Mouse (Mus musculus): ENCODE data around the gene Cpped1. TPM values are rescaled to one million over a fixed set of nuclear protein-coding genes. Genes with fewer than 3 reads are reported as not detected.

The Cpped1 gene
- polyA plus RNA-seq, 1 experiment from 2014 or later, result 13.2 TPM

DNA sequence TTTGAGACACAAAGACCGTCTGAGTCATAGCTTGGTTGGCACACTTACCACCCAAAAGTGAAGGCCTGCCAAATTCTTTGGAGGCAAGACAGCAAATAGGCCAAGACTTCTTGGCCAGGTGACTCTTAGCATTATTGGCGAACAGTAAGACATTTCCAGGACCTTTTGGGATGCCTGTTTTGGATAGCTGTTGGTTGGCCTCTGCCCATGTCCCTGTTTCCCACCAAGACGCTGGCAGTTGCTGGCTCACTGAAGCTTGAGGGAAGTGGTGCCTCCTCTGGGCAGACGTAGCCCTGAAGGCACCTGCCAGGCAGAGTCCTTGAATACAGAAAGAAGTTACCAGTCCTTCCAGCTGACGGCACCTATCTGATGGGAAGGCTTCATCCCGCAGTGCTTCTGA, 8.9 kb downstream of the Cpped1 start:
- no peak overlapping the region for H3K27ac ChIP-seq (ENCODE audit: low read length)
- H3K36me3 ChIP-seq (ENCODE audit: control insufficient read depth, insufficient read depth), result no peaks in the 10 kb centered on the region
- H3K4me1 ChIP-seq (replicated peaks; ENCODE audit: control insufficient read depth, insufficient read depth, low read length), result 0 out of 2 replicates have a peak, but pooled peaks cover 1% of the 10 kb centered on the region
- H3K4me2 ChIP-seq (ENCODE audit: low read length), result no peak overlapping the region
- no peak for ATAC-seq
- no peak overlapping the region for H3K4me3 ChIP-seq (replicated peaks; ENCODE audit: low read length)
- H3K9me3 ChIP-seq (ENCODE audit: control insufficient read depth, low read length), result no peaks in the 10 kb centered on the region
- 87% methylated on average over 6 of the region's 6 CpGs for WGBS
- no peak overlapping the region for H3K9ac ChIP-seq (replicated peaks; ENCODE audit: low read depth, low read length)
- no peaks in the 10 kb centered on the region for H3K27me3 ChIP-seq (replicated peaks; ENCODE audit: control insufficient read depth, insufficient read depth, low read length)

DNA sequence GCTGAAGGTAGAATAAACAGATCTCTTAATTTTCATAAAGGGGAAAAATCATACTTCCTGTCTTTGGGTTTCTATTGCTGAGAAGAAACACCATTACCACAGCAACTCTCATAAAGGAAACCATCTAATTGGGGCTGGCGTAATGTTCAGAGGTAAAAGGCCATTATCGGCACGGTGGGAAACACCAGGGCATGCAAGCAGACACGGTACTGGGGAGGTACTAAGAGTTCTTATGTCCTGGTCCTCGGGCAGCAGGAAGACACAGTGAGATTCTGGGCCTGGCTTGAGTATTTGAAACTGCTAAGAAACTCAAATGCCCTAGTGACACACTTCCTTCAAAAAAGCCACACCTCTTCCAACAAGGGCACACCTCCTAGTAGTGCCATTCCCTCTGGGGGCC, 12.8 kb downstream of the Cpped1 start:
- 0 out of 2 replicates have a peak, but pooled peaks cover 2% of the 10 kb centered on the region for H3K4me1 ChIP-seq (replicated peaks; ENCODE audit: control insufficient read depth, insufficient read depth, low read length)
- no peak overlapping the region for H3K4me2 ChIP-seq (ENCODE audit: low read length)
- H3K9me3 ChIP-seq (ENCODE audit: control insufficient read depth, low read length), result no peaks in the 10 kb centered on the region
- H3K4me3 ChIP-seq (replicated peaks; ENCODE audit: low read length), result no peak overlapping the region
- no peak overlapping the region for H3K27ac ChIP-seq (ENCODE audit: low read length)
- no peak for ATAC-seq
- H3K9ac ChIP-seq (replicated peaks; ENCODE audit: low read depth, low read length), result no peak overlapping the region
- H3K27me3 ChIP-seq (replicated peaks; ENCODE audit: control insufficient read depth, insufficient read depth, low read length), result no peaks in the 10 kb centered on the region
- 76% methylated on average over 5 of the region's 5 CpGs for WGBS
- H3K36me3 ChIP-seq (ENCODE audit: control insufficient read depth, insufficient read depth), result no peaks in the 10 kb centered on the region

DNA sequence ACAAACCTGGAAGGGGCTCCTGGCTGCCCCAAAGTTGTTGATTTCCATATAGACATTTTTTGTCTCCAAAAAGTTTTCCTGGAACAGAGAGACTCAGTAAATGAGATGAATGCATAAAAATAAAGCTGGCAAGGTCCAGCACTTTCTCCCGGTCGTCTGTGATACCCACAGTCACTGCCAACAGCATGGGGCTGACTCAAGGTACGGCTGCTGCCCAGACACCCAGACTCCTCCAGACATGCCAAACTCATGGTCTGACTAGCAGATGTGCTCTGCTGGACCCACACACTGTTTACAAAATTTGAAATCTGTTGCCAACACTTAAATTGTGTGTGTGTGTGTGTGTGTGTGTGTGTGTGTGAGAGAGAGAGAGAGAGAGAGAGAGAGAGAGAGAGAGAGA, 14.4 kb downstream of the Cpped1 start:
- ATAC-seq, result peak; percentile 66; the same call in 1 of the 2 replicates
- WGBS, result 58% methylated on average over 3 of the region's 3 CpGs
- no peak overlapping the region for H3K9ac ChIP-seq (replicated peaks; ENCODE audit: low read depth, low read length)
- H3K36me3 ChIP-seq (ENCODE audit: control insufficient read depth, insufficient read depth), result no peaks in the 10 kb centered on the region
- no peaks in the 10 kb centered on the region for H3K9me3 ChIP-seq (ENCODE audit: control insufficient read depth, low read length)
- no peak overlapping the region for H3K27ac ChIP-seq (ENCODE audit: low read length)
- no peak overlapping the region for H3K4me2 ChIP-seq (ENCODE audit: low read length)
- H3K27me3 ChIP-seq (replicated peaks; ENCODE audit: control insufficient read depth, insufficient read depth, low read length), result no peaks in the 10 kb centered on the region
- H3K4me1 ChIP-seq (replicated peaks; ENCODE audit: control insufficient read depth, insufficient read depth, low read length), result 0 out of 2 replicates have a peak, but pooled peaks cover 2% of the 10 kb centered on the region
- no peak overlapping the region for H3K4me3 ChIP-seq (replicated peaks; ENCODE audit: low read length)

DNA sequence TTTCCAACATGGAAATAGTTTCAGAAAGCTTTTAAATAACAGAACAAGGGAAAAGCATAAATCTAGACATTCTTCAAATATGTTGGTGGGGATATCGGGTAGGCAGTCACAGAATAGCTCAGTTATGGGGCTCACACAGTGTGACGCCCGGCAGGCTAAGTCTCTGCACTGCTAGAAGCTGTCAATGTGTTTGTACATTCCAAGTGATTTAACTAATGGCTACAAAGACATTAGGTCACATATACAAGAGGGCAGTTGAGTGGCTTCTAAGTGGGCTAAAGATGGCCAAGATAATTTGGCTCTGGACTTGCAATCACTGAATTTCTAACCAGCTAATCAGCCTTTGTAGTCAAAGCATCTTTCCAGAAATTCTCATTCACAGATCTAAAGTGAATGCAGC, 19.1 kb downstream of the Cpped1 start:
- WGBS, result 39% methylated on average over 3 of the region's 3 CpGs
- Histone ChIP-seq H3K4me3 (replicated peaks; ENCODE audit: low read length) (no peak overlapping the region), H3K9ac (replicated peaks; ENCODE audit: low read depth, low read length) (no peak overlapping the region), H3K27me3 (replicated peaks; ENCODE audit: control insufficient read depth, insufficient read depth, low read length) (no peaks in the 10 kb centered on the region), H3K9me3 (ENCODE audit: control insufficient read depth, low read length) (no peaks in the 10 kb centered on the region), H3K27ac (ENCODE audit: low read length) (no peak overlapping the region), H3K4me1 (replicated peaks; ENCODE audit: control insufficient read depth, insufficient read depth, low read length) (no peaks in the 10 kb centered on the region), H3K36me3 (ENCODE audit: control insufficient read depth, insufficient read depth) (no peaks in the 10 kb centered on the region), H3K4me2 (ENCODE audit: low read length) (no peak overlapping the region)
- no peak for ATAC-seq

DNA sequence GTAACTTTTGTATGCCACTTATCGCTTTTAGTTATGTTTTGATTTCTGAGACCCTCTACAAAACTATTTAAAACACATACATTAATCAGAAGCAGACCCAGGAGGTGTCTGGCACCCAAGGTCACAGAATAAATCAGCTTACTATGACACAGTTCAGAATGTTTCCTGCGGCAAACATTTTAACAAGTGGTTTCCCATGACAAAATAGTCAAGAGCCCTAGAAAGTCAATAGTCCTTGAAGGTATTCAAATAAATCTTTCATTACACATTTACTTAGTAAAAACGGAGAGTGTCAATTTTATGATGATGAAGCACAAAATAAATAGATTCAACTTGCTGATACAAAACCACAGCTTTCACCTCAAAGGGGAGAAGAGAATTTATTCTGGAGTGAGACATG, 19.5 kb downstream of the Cpped1 start:
- ATAC-seq, result no peak
- H3K9me3 ChIP-seq (ENCODE audit: control insufficient read depth, low read length), result no peaks in the 10 kb centered on the region
- 86% methylated on average over 3 of the region's 3 CpGs for WGBS

DNA sequence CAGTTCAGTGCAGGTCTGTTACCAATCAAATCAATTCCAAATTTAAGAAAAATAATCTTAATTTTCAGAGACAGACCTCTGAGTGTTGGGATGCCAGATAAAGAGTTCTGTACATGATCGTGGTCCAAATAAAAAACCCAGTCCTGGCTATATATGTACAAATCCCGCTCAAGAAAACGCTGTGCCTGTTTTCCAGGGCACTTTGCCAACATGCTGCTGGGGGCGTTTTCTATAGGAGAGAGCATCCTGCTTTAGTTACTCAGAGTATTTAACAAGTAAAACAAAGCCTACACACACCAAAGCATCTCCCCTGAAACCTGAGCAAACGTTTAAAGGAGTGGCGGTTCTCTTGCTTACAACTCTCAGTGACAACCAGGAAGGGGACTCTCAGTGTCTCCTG, 27.4 kb downstream of the Cpped1 start:
- Histone ChIP-seq H3K36me3 (ENCODE audit: control insufficient read depth, insufficient read depth) (no peaks in the 10 kb centered on the region), H3K27me3 (replicated peaks; ENCODE audit: control insufficient read depth, insufficient read depth, low read length) (no peaks in the 10 kb centered on the region), H3K4me1 (replicated peaks; ENCODE audit: control insufficient read depth, insufficient read depth, low read length) (peaks cover 15% of the 10 kb centered on the region), H3K27ac (ENCODE audit: low read length) (peak overlapping the region; percentile 17; the same call in 1 of the 2 replicates), H3K9ac (replicated peaks; ENCODE audit: low read depth, low read length) (no peak overlapping the region), H3K9me3 (ENCODE audit: control insufficient read depth, low read length) (no peaks in the 10 kb centered on the region), H3K4me2 (ENCODE audit: low read length) (no peak overlapping the region), H3K4me3 (replicated peaks; ENCODE audit: low read length) (no peak overlapping the region)
- peak; percentile 38; the same call in 1 of the 2 replicates for ATAC-seq
- WGBS, result 38% methylated on average over 6 of the region's 6 CpGs

More for the DNA sequence above, 19.5 kb downstream of the Cpped1 start:
- H3K4me3 ChIP-seq (replicated peaks; ENCODE audit: low read length), result no peak overlapping the region
- H3K36me3 ChIP-seq (ENCODE audit: control insufficient read depth, insufficient read depth), result no peaks in the 10 kb centered on the region
- H3K27ac ChIP-seq (ENCODE audit: low read length), result no peak overlapping the region
- no peaks in the 10 kb centered on the region for H3K27me3 ChIP-seq (replicated peaks; ENCODE audit: control insufficient read depth, insufficient read depth, low read length)
- no peak overlapping the region for H3K4me2 ChIP-seq (ENCODE audit: low read length)
- H3K9ac ChIP-seq (replicated peaks; ENCODE audit: low read depth, low read length), result no peak overlapping the region
- H3K4me1 ChIP-seq (replicated peaks; ENCODE audit: control insufficient read depth, insufficient read depth, low read length), result no peaks in the 10 kb centered on the region

DNA sequence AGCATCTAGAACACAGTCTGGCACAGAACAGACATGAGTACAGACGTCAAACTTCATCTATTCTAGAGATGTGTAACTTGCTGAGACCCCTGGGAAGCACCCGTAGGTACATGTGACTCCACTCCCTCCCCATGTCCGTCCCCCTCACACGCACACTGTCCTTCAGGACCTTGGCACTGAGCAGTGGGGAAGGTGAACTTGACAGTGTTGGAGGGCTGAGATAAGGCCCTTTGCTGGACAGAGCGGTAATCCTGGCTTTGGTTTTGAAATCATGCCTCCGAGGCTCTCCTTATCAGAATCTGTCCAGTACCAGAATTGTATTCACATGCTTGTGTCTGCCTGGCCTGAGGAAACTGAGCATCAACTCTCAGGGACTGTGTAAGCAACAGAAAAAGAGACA, 28.8 kb downstream of the Cpped1 start:
- peaks cover 15% of the 10 kb centered on the region for H3K4me1 ChIP-seq (replicated peaks; ENCODE audit: control insufficient read depth, insufficient read depth, low read length)
- H3K9ac ChIP-seq (replicated peaks; ENCODE audit: low read depth, low read length), result no peak overlapping the region
- H3K27me3 ChIP-seq (replicated peaks; ENCODE audit: control insufficient read depth, insufficient read depth, low read length), result no peaks in the 10 kb centered on the region
- no peak overlapping the region for H3K4me2 ChIP-seq (ENCODE audit: low read length)
- WGBS, result 92% methylated on average over 6 of the region's 6 CpGs
- H3K4me3 ChIP-seq (replicated peaks; ENCODE audit: low read length), result no peak overlapping the region
- no peaks in the 10 kb centered on the region for H3K9me3 ChIP-seq (ENCODE audit: control insufficient read depth, low read length)
- no peak overlapping the region for H3K27ac ChIP-seq (ENCODE audit: low read length)
- ATAC-seq, result no peak
- H3K36me3 ChIP-seq (ENCODE audit: control insufficient read depth, insufficient read depth), result no peaks in the 10 kb centered on the region

DNA sequence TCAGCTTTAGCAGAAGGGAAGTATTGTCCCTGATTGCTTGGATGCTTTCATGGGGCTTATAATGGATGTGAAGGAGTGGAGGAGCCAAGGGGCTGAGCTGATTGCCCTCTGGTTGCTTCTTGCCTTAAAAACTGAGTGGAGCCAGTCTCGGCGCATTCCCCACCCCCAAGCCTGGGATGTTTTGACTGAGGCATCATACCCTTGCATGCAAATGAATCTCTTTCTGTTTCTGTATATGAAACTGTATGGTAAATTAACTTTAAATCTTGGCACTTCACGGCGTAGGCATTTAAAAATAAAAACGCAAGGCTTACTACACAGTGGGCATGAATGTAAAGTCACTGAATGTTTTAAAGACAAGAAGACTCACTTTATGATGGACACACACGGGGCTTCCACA, 30.0 kb downstream of the Cpped1 start:
- no peak overlapping the region for H3K9ac ChIP-seq (replicated peaks; ENCODE audit: low read depth, low read length)
- H3K9me3 ChIP-seq (ENCODE audit: control insufficient read depth, low read length), result no peaks in the 10 kb centered on the region
- H3K36me3 ChIP-seq (ENCODE audit: control insufficient read depth, insufficient read depth), result no peaks in the 10 kb centered on the region
- no peak overlapping the region for H3K27ac ChIP-seq (ENCODE audit: low read length)
- H3K4me1 ChIP-seq (replicated peaks; ENCODE audit: control insufficient read depth, insufficient read depth, low read length), result peaks cover 15% of the 10 kb centered on the region
- no peaks in the 10 kb centered on the region for H3K27me3 ChIP-seq (replicated peaks; ENCODE audit: control insufficient read depth, insufficient read depth, low read length)
- ATAC-seq, result peak; percentile 50; the same call in 1 of the 2 replicates
- H3K4me3 ChIP-seq (replicated peaks; ENCODE audit: low read length), result no peak overlapping the region
- 61% methylated on average over 6 of the region's 6 CpGs for WGBS
- no peak overlapping the region for H3K4me2 ChIP-seq (ENCODE audit: low read length)

DNA sequence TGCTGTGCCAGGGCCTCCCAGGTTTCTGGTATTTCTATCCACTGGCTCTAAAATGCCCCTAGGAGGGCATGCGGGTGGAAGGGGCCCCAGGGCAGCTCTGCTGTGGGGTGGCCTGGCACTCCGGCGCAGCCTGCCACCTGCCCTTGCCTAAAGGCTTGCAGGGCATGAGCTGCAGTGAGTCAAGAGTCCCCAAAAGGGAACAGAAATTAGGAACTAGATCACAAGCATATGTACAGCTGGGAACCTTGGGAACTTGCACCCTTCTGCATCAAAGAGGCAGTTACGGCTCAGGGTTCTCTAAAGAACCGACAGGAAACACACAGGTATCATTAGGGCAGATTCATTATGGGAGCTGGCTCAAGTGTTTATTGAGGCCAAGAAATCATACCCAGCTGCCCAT, 34.0 kb downstream of the Cpped1 start:
- H3K4me3 ChIP-seq (replicated peaks; ENCODE audit: low read length), result no peak overlapping the region
- H3K9ac ChIP-seq (replicated peaks; ENCODE audit: low read depth, low read length), result no peak overlapping the region
- 88% methylated on average over 5 of the region's 5 CpGs for whole genome bisulfite sequencing
- H3K4me1 ChIP-seq (replicated peaks; ENCODE audit: control insufficient read depth, insufficient read depth, low read length), result peaks cover 8% of the 10 kb centered on the region
- no peak overlapping the region for H3K27ac ChIP-seq (ENCODE audit: low read length)
- no peak overlapping the region for H3K4me2 ChIP-seq (ENCODE audit: low read length)
- H3K9me3 ChIP-seq (ENCODE audit: control insufficient read depth, low read length), result no peaks in the 10 kb centered on the region
- no peaks in the 10 kb centered on the region for H3K27me3 ChIP-seq (replicated peaks; ENCODE audit: control insufficient read depth, insufficient read depth, low read length)
- no peak for ATAC-seq
- no peaks in the 10 kb centered on the region for H3K36me3 ChIP-seq (ENCODE audit: control insufficient read depth, insufficient read depth)

DNA sequence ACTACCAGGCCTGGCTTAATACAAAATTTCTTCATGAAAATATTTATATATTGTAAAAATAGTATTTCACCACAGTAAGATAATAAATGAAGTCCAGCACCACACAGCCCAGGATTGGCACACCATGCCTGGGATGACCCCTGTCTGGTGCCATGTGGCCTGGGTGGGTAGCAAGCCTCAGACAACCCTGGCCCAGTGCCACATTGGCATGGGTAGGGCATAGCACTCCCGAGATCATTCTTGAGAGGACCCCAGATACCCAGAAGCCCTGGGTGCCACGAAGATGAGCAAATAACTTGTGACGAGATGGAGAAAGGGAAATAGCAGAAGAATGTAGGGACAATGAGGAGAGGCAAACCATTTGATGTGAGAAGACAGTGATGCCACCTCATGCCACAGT, 36.0 kb downstream of the Cpped1 start:
- WGBS, result 93% methylated on average over 3 of the region's 3 CpGs
- no peaks in the 10 kb centered on the region for H3K4me1 ChIP-seq (replicated peaks; ENCODE audit: control insufficient read depth, insufficient read depth, low read length)
- H3K9me3 ChIP-seq (ENCODE audit: control insufficient read depth, low read length), result no peaks in the 10 kb centered on the region
- H3K27ac ChIP-seq (ENCODE audit: low read length), result no peak overlapping the region
- no peaks in the 10 kb centered on the region for H3K27me3 ChIP-seq (replicated peaks; ENCODE audit: control insufficient read depth, insufficient read depth, low read length)
- no peak overlapping the region for H3K4me2 ChIP-seq (ENCODE audit: low read length)
- no peak for ATAC-seq
- H3K9ac ChIP-seq (replicated peaks; ENCODE audit: low read depth, low read length), result no peak overlapping the region
- no peaks in the 10 kb centered on the region for H3K36me3 ChIP-seq (ENCODE audit: control insufficient read depth, insufficient read depth)
- H3K4me3 ChIP-seq (replicated peaks; ENCODE audit: low read length), result no peak overlapping the region

Measured in forebrain, embryonic 16.5 days (tissue).